Mouse (Mus musculus): Measurements from ENCODE around the gene Iba57. TPM values are rescaled to one million over a fixed set of nuclear protein-coding genes. Genes with fewer than 3 reads are reported as not detected.
A peak's percentile ranks its signal among the peaks of the same experiment; 100 is the strongest.

The Iba57 gene
- polyA plus RNA-seq, 1 experiment from 2014 or later = 7.3 TPM

- ATAC-seq (replicated peaks; ENCODE audit: insufficient number of reproducible peaks, insufficient read depth, low FRiP score, low read depth) = 0 out of 2 replicates have a peak, but pooled peaks have one; percentile 4
- 0 out of 2 replicates have a peak overlapping the region, but pooled peaks have one; percentile 7 for H3K27ac ChIP-seq
- WGBS = 86% methylated on average over 4 of the region's 4 CpGs
- no peak overlapping the region for H3K4me3 ChIP-seq
- H3K9ac ChIP-seq = no peak overlapping the region
- H3K36me3 ChIP-seq = no peaks in the 10 kb centered on the region
- no peaks in the 10 kb centered on the region for H3K9me3 ChIP-seq (replicated peaks)
- peaks cover 21% of the 10 kb centered on the region for H3K27me3 ChIP-seq
- no peak overlapping the region for H3K4me2 ChIP-seq
- H3K4me1 ChIP-seq (replicated peaks) = 0 out of 2 replicates have a peak, but pooled peaks cover 10% of the 10 kb centered on the region
Observed at GRCm38 (mm10) chr11:59170549-59170948, 7.0 kb upstream of the Iba57 start.

GRCm38 (mm10) chr11:59169807-59170206 is 6.3 kb upstream of the Iba57 start:
- H3K4me2 ChIP-seq = no peak overlapping the region
- H3K4me3 ChIP-seq = no peak overlapping the region
- H3K9ac ChIP-seq = no peak overlapping the region
- H3K27me3 ChIP-seq = peaks cover 13% of the 10 kb centered on the region
- H3K4me1 ChIP-seq (replicated peaks) = 0 out of 2 replicates have a peak, but pooled peaks cover 10% of the 10 kb centered on the region
- no peaks in the 10 kb centered on the region for H3K36me3 ChIP-seq
- H3K27ac ChIP-seq = 0 out of 2 replicates have a peak overlapping the region, but pooled peaks have one; percentile 7
- no peaks in the 10 kb centered on the region for H3K9me3 ChIP-seq (replicated peaks)
- whole genome bisulfite sequencing = 47% methylated on average over 3 of the region's 3 CpGs
- no peak for ATAC-seq (replicated peaks; ENCODE audit: insufficient number of reproducible peaks, insufficient read depth, low FRiP score, low read depth)

- WGBS = 39% methylated on average over 2 of the region's 2 CpGs
- H3K27me3 ChIP-seq = no peaks in the 10 kb centered on the region
- H3K4me2 ChIP-seq = no peak overlapping the region
- peaks cover 37% of the 10 kb centered on the region for H3K4me1 ChIP-seq (replicated peaks)
- H3K36me3 ChIP-seq = no peaks in the 10 kb centered on the region
- no peak overlapping the region for H3K4me3 ChIP-seq
- H3K27ac ChIP-seq = peak overlapping the region; percentile 53
- ATAC-seq (replicated peaks; ENCODE audit: insufficient number of reproducible peaks, insufficient read depth, low FRiP score, low read depth) = no peak
- H3K9me3 ChIP-seq (replicated peaks) = no peaks in the 10 kb centered on the region
- H3K9ac ChIP-seq = no peak overlapping the region
Observed at GRCm38 (mm10) chr11:59165616-59166241, 2.2 kb upstream of the Iba57 start.

- Histone ChIP-seq H3K4me1 (replicated peaks) (peaks cover 34% of the 10 kb centered on the region), H3K9me3 (replicated peaks) (no peaks in the 10 kb centered on the region), H3K27ac (peak overlapping the region; percentile 100), H3K4me3 (0 out of 2 replicates have a peak overlapping the region, but pooled peaks have one; percentile 83), H3K36me3 (no peaks in the 10 kb centered on the region), H3K4me2 (peak overlapping the region; percentile 78), H3K9ac (no peak overlapping the region), H3K27me3 (no peaks in the 10 kb centered on the region)
- WGBS = 45% methylated on average over 9 of the region's 9 CpGs
- no peak for ATAC-seq (replicated peaks; ENCODE audit: insufficient number of reproducible peaks, insufficient read depth, low FRiP score, low read depth)
Observed at GRCm38 (mm10) chr11:59164384-59164783, 845 bp upstream of the Iba57 start.

- Histone ChIP-seq H3K36me3 (peaks cover 12% of the 10 kb centered on the region; the same call in 1 of the 2 replicates), H3K9ac (peak overlapping the region; percentile 60), H3K4me3 (peak overlapping the region; percentile 83), H3K27me3 (no peaks in the 10 kb centered on the region), H3K4me1 (replicated peaks) (peaks cover 34% of the 10 kb centered on the region), H3K27ac (peak overlapping the region; percentile 100), H3K9me3 (replicated peaks) (no peaks in the 10 kb centered on the region), H3K4me2 (peak overlapping the region; percentile 78)
- WGBS = 54% methylated on average over 9 of the region's 9 CpGs
- peak; percentile 3; the same call in 1 of the 2 replicates for ATAC-seq (replicated peaks; ENCODE audit: insufficient number of reproducible peaks, insufficient read depth, low FRiP score, low read depth)
Observed at GRCm38 (mm10) chr11:59162443-59163254, 890 bp downstream of the Iba57 start.

GRCm38 (mm10) chr11:59161398-59161797 is 2.1 kb downstream of the Iba57 start:
- Histone ChIP-seq H3K4me2 (no peak overlapping the region), H3K9me3 (replicated peaks) (no peaks in the 10 kb centered on the region), H3K27ac (peak overlapping the region; percentile 48), H3K27me3 (no peaks in the 10 kb centered on the region), H3K9ac (no peak overlapping the region), H3K4me1 (replicated peaks) (peaks cover 31% of the 10 kb centered on the region), H3K4me3 (no peak overlapping the region), H3K36me3 (peaks cover 17% of the 10 kb centered on the region; the same call in 1 of the 2 replicates)
- no peak for ATAC-seq (replicated peaks; ENCODE audit: insufficient number of reproducible peaks, insufficient read depth, low FRiP score, low read depth)
- 47% methylated on average over 5 of the region's 5 CpGs for WGBS

GRCm38 (mm10) chr11:59159558-59159957 is 4.0 kb downstream of the Iba57 start:
- ATAC-seq (replicated peaks; ENCODE audit: insufficient number of reproducible peaks, insufficient read depth, low FRiP score, low read depth) = no peak

GRCm38 (mm10) chr11:59159099-59159498 is 4.4 kb downstream of the Iba57 start:
- Histone ChIP-seq H3K4me2 (no peak overlapping the region), H3K9ac (no peak overlapping the region), H3K36me3 (peaks cover 20% of the 10 kb centered on the region; the same call in 1 of the 2 replicates), H3K4me3 (no peak overlapping the region), H3K27me3 (no peaks in the 10 kb centered on the region), H3K4me1 (replicated peaks) (peaks cover 27% of the 10 kb centered on the region), H3K27ac (no peak overlapping the region), H3K9me3 (replicated peaks) (no peaks in the 10 kb centered on the region)
- ATAC-seq (replicated peaks; ENCODE audit: insufficient number of reproducible peaks, insufficient read depth, low FRiP score, low read depth) = no peak
- 91% methylated on average over 13 of the region's 13 CpGs for WGBS

More at GRCm38 (mm10) chr11:59159558-59159957, 4.0 kb downstream of the Iba57 start:
- H3K36me3 ChIP-seq = peaks cover 20% of the 10 kb centered on the region; the same call in 1 of the 2 replicates
- no peak overlapping the region for H3K9ac ChIP-seq
- no peaks in the 10 kb centered on the region for H3K9me3 ChIP-seq (replicated peaks)
- H3K4me1 ChIP-seq (replicated peaks) = peaks cover 27% of the 10 kb centered on the region
- no peak overlapping the region for H3K4me2 ChIP-seq
- no peak overlapping the region for H3K27ac ChIP-seq
- H3K27me3 ChIP-seq = no peaks in the 10 kb centered on the region
- WGBS = 82% methylated on average over 4 of the region's 4 CpGs
- no peak overlapping the region for H3K4me3 ChIP-seq

GRCm38 (mm10) chr11:59155900-59156299 is 7.6 kb downstream of the Iba57 start:
- H3K36me3 ChIP-seq = peaks cover 20% of the 10 kb centered on the region; the same call in 1 of the 2 replicates
- ATAC-seq (replicated peaks; ENCODE audit: insufficient number of reproducible peaks, insufficient read depth, low FRiP score, low read depth) = no peak
- H3K27ac ChIP-seq = no peak overlapping the region
- H3K4me1 ChIP-seq (replicated peaks) = peaks cover 10% of the 10 kb centered on the region
- no peak overlapping the region for H3K4me2 ChIP-seq
- H3K4me3 ChIP-seq = no peak overlapping the region
- H3K9ac ChIP-seq = no peak overlapping the region
- no peaks in the 10 kb centered on the region for H3K9me3 ChIP-seq (replicated peaks)
- 88% methylated on average over 5 of the region's 5 CpGs for whole genome bisulfite sequencing
- H3K27me3 ChIP-seq = no peaks in the 10 kb centered on the region

- H3K4me2 ChIP-seq = no peak overlapping the region
- H3K4me1 ChIP-seq (replicated peaks) = peaks cover 10% of the 10 kb centered on the region
- 48% methylated on average over 7 of the region's 7 CpGs for WGBS
- H3K4me3 ChIP-seq = no peak overlapping the region
- no peaks in the 10 kb centered on the region for H3K27me3 ChIP-seq
- H3K36me3 ChIP-seq = peaks cover 20% of the 10 kb centered on the region; the same call in 1 of the 2 replicates
- no peak for ATAC-seq (replicated peaks; ENCODE audit: insufficient number of reproducible peaks, insufficient read depth, low FRiP score, low read depth)
- H3K9ac ChIP-seq = no peak overlapping the region
- no peaks in the 10 kb centered on the region for H3K9me3 ChIP-seq (replicated peaks)
- H3K27ac ChIP-seq = peak overlapping the region; percentile 50; the same call in 1 of the 2 replicates
Observed at GRCm38 (mm10) chr11:59154220-59154619, 9.3 kb downstream of the Iba57 start.

GRCm38 (mm10) chr11:59151729-59152128 is 11.8 kb downstream of the Iba57 start:
- H3K4me3 ChIP-seq = no peak overlapping the region
- no peak overlapping the region for H3K9ac ChIP-seq
- no peak for ATAC-seq (replicated peaks; ENCODE audit: insufficient number of reproducible peaks, insufficient read depth, low FRiP score, low read depth)
- peaks cover 10% of the 10 kb centered on the region for H3K4me1 ChIP-seq (replicated peaks)
- no peak overlapping the region for H3K27ac ChIP-seq
- H3K4me2 ChIP-seq = no peak overlapping the region
- H3K36me3 ChIP-seq = 0 out of 2 replicates have a peak, but pooled peaks cover 6% of the 10 kb centered on the region
- 36% methylated on average over 3 of the region's 3 CpGs for WGBS
- no peaks in the 10 kb centered on the region for H3K27me3 ChIP-seq
- H3K9me3 ChIP-seq (replicated peaks) = no peaks in the 10 kb centered on the region

All from heart, embryonic 15.5 days (tissue).